Mouse (Mus musculus): ENCODE data around the gene Aldh4a1. TPM values are rescaled to one million over a fixed set of nuclear protein-coding genes. Genes with fewer than 3 reads are reported as not detected.

The Aldh4a1 gene
- polyA plus RNA-seq, 1 experiment: 23.3 TPM

- DNase-seq (ENCODE audit: low read depth, low spot score): peak; percentile 84
Measured at GRCm38 (mm10) chr4:139650086-139650743, 27.5 kb downstream of the Aldh4a1 start.

GRCm38 (mm10) chr4:139650907-139651306, 28.2 kb downstream of the Aldh4a1 start:
- DNase-seq (ENCODE audit: low read depth, low spot score): no peak
- 36% methylated on average over 11 of the region's 11 CpGs for WGBS

More at GRCm38 (mm10) chr4:139650086-139650743, 27.5 kb downstream of the Aldh4a1 start:
- 42% methylated on average over 15 of the region's 15 CpGs for WGBS

- WGBS: 86% methylated on average over 8 of the region's 8 CpGs
- DNase-seq (ENCODE audit: low read depth, low spot score): no peak
Measured at GRCm38 (mm10) chr4:139653238-139653637, 30.6 kb downstream of the Aldh4a1 start, which contains the start of gene Tas1r2. Gene Tas1r2, plus strand, starts transcription at chr4:139653538.

GRCm38 (mm10) chr4:139661897-139662296, 39.2 kb downstream of the Aldh4a1 start:
- 88% methylated on average over 14 of the region's 14 CpGs for WGBS

GRCm38 (mm10) chr4:139667632-139668031, 45.0 kb downstream of the Aldh4a1 start:
- DNase-seq (ENCODE audit: low read depth, low spot score): no peak
- 53% methylated on average over 6 of the region's 6 CpGs for WGBS

More at GRCm38 (mm10) chr4:139661897-139662296, 39.2 kb downstream of the Aldh4a1 start:
- DNase-seq (ENCODE audit: low read depth, low spot score): no peak

DNA sequence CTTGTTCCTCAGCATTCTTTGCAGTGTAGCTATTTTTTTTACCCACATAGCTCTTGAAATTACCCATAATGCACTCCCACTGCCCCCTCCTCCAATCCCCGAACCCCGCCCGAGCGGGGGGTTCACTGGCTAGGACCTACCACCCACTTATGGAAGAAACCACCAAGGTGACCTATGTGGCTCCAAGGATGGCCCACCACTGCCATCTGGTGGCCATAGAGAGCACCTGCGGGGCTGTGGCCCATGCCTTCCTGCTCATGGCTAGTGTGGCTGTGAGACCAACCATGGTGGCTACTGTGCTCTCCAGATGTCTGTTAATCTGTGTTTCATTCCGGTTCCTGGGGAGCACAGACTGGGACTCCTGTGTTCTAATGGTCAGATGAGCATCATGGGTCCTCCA, 47.2 kb downstream of the Aldh4a1 start:
- DNase-seq (ENCODE audit: low read depth, low spot score): peak; percentile 36
- WGBS: 6% methylated on average over 6 of the region's 6 CpGs

DNA sequence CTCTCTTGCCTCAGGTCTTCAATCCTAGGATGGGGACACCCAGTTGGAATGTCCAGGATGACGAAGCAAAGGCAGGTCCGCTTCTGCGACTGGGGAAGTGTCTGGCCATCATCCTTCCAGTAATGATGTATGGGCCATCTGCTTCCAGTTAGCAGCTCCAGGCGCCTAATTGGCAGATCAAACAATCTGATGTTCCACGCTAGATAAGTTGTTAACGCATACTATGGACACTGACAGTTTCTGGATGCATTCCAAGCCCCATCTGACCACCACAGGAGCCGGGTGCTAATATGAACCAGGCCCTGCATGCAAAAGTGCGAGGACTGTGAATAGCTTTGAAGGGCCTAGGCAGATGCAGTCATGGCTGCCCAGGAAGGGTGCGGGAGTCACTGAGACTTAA, 53.0 kb downstream of the Aldh4a1 start:
- no peak for DNase-seq (ENCODE audit: low read depth, low spot score)
- 67% methylated on average over 9 of the region's 9 CpGs for WGBS

DNA sequence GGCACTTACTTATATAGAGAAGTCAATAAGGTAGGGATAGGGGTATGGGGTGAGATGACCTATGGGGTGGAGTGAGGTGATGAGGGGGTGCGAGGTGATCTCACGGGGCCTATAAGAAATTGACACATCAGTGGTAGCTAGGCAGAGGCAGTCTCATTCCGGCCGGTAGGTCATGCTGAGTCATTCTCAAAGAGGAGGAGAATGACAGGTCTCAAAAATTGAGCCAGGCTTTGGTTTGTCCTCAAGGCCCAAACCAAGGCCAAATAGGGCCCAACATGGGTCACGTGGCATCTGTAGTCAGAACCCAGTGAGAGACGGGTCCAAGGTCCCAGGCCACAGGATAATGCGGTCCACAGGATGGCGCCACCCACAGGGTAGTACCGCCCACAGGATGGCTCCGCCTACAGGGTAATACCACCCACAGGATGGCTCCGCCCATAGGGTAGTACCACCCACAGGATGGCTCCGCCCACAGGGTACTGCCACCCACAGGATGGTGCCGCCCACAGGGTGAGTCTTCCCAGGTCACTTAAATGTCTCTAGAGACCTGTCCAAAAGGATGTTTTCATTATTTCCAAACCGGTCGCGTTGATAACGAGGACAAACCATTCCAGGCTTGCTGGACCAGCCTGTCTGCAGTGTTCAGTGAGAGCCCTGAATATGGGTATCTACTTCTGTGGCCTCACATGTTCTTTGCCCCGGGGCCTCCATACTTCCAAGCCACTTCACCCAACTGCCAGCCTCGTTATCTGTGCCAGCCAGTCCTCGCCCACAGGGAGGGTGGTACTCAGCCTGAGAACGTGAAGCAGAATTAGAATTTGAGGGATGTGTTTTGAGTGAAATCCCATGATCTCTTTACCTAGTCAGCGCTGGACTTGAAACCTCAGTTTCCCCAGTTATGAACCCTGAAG, 61.3 kb downstream of the Aldh4a1 start:
- 78% methylated on average over 22 of the region's 22 CpGs for WGBS

GRCm38 (mm10) chr4:139684639-139685017, 62.0 kb downstream of the Aldh4a1 start:
- 11% methylated on average over 3 of the region's 3 CpGs for WGBS

More for the DNA sequence above, 61.3 kb downstream of the Aldh4a1 start:
- DNase-seq (ENCODE audit: low read depth, low spot score): no peak

GRCm38 (mm10) chr4:139688058-139688457, 65.4 kb downstream of the Aldh4a1 start:
- no peak for DNase-seq (ENCODE audit: low read depth, low spot score)
- 68% methylated on average over 9 of the region's 9 CpGs for WGBS

More at GRCm38 (mm10) chr4:139684639-139685017, 62.0 kb downstream of the Aldh4a1 start:
- DNase-seq (ENCODE audit: low read depth, low spot score): peak; percentile 21

- DNase-seq (ENCODE audit: low read depth, low spot score): no peak
- 33% methylated on average over 7 of the region's 7 CpGs for WGBS
Measured at GRCm38 (mm10) chr4:139689627-139690269, 67.1 kb downstream of the Aldh4a1 start.

DNA sequence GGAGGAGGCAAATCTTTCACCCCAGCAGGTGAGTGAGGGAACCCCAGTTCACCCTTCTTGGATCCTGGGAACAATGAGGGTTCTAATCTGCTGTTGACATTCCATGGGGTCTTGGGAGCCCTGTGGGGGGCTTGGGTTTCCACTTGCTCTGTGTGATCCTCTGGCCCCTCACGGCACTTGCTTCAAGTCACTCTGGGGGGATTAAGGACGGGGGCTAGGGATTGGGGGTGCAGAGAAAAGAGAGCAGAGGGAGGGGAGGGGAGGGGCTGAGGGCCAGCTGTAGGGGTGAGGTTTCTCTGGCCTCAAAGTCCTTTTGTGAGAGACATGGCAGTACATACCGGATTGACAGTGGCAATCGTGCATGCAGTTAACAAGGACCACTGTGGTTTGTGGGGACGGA, 70.6 kb downstream of the Aldh4a1 start:
- 41% methylated on average over 5 of the region's 5 CpGs for WGBS
- no peak for DNase-seq (ENCODE audit: low read depth, low spot score)

GRCm38 (mm10) chr4:139697755-139698154, 75.1 kb downstream of the Aldh4a1 start:
- WGBS: 6% methylated on average over 9 of the region's 9 CpGs

DNA sequence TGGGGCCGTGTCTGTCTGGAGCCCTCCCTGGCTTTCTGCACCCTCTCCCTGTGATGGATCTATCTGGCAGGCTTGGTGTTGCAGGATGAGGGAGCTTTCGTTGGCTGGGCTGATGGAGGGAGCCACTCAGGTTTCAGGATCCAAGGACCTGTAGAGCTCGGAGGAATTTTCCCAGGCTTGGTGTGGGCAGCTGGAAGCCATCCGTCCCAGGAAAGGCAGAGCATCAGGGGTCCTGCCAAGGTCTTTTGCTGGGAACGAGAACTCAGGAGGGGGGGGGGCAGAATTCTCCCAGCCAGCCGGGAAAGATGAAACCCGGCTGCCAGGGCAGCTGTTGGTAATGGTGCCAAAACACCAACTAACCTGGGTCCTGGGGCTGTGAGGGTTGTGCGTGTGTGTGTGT, 75.9 kb downstream of the Aldh4a1 start:
- WGBS: 64% methylated on average over 8 of the region's 8 CpGs
- DNase-seq (ENCODE audit: low read depth, low spot score): no peak

More at GRCm38 (mm10) chr4:139697755-139698154, 75.1 kb downstream of the Aldh4a1 start:
- DNase-seq (ENCODE audit: low read depth, low spot score): no peak

Other genes with a start within 250 kb of the Aldh4a1 start
- gene Iffo2, start 92.3 kb upstream of the Aldh4a1 start, polyA plus RNA-seq (2012; rRNA removed): 2.6 and 3.2 TPM in 2 replicates
- gene Gm21969, start 19.7 kb upstream of the Aldh4a1 start, polyA plus RNA-seq (2012; rRNA removed): not detected in 2 replicates
- gene Tas1r2, start 30.7 kb downstream of the Aldh4a1 start, polyA plus RNA-seq (2012; rRNA removed): 0.11 TPM in 1 of 2 replicates, not detected in the other
- gene Pax7, start 210.7 kb downstream of the Aldh4a1 start, polyA plus RNA-seq (2012; rRNA removed): not detected in 2 replicates

Data from large intestine, adult 2 months (tissue).